Mouse (Mus musculus): ENCODE results near the gene Nmrk2.
A peak's percentile ranks its signal among the peaks of the same experiment; 100 is the strongest.
"Not testable (repeated sequence)": the region's sequence is repeated elsewhere in the genome, so short reads cannot be mapped to it uniquely, and the experiment has no call there.

Nmrk2 gene

DNA sequence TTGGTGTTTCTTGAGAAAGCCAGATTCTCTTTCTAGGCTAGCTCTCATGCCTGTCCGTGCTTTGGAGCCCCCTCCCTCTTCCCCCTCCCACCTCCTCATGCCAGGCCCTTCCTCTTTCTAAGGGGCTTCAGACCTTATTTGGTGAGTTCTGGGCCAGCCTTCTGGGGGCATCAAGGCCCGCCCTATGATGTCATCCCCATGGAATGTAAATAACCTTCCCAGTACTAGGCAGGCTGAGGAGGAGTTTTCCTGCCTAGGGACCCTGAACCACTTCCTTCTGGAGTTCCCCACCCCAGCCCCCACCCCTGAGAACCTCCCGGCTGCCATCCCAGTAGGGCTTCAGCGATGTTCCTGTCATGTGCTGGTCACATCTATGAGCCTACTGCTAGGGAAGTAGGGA is 17.1 kb downstream of the Nmrk2 start:
- DNase-seq (ENCODE audit: low read depth, low spot score): no peak

DNA sequence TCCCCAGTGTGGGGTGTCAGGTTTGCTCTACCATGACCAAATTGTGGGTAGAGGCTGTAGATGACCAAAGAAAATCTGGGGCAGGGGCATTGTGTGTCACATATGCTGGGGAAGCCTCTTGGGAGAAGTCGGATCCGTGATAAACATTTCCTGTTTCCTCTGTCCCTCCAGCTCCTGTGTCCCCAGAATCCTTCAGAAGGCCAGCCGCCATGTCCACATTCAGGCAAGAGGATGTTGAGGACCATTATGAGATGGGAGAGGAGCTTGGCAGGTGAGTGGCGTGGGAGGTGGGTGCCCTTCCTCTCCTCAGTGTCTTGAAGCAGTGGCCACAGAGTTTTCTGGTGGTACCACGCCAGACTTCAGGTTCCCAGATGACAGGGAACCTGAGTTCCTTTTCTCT is 18.0 kb downstream of the Nmrk2 start, which contains the start of gene 4930442H23Rik:
Gene 4930442H23Rik, minus strand, starts transcription at position 45 of the 400 bp plus-strand sequence.
- DNase-seq (ENCODE audit: low read depth, low spot score): no peak

DNA sequence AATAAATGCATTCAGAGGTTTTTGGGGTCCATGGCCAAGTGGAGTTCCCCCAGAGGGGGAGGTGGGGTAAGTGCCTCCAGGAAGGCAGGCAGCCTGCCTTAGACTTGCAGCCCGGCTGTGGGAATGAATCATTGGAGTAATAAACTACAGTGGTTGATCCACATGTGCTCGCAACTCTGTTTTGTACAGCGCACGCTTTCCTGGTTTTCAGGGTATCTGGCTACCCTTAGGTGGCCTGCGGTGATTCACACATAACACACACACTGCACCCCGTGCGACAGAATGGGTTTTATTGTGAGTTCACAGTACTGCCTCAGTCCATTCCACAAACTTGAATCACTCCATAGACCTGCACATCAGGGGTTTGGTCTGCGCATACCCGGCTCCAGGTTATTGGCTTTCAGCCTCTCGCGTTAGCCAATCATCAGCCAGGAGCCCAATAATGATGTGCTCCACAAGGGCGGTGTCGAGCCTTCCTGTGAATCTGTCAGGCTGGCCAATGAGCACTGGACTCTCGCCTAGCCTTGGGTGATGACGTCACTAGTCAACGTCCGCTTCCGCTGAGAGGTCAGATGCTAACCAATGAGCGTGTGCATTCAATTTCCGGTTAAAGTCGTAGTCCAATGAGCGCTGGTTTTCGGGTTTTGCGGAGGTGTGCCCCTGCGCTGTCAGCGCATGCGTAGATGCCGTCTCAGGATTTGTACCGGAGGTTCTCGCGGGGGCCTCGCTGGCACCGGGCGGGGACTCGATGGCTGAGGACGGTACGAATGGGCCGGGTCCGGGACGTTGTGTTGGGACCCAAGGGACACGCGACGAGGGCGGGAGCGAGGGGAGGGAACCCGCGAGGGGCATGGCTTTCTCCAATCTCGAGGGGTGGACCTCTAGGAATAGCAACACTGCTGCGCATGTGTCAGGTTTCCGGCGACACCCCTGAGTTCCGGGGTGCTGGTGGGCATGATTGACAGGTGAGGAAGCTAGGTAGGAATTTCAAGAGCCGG is 19.2 kb downstream of the Nmrk2 start, which contains the start of gene Dapk3:
Gene Dapk3, plus strand, starts transcription at position 670 of the 998 bp plus-strand sequence.
- peak; percentile 100 for DNase-seq (ENCODE audit: low read depth, low spot score)

DNA sequence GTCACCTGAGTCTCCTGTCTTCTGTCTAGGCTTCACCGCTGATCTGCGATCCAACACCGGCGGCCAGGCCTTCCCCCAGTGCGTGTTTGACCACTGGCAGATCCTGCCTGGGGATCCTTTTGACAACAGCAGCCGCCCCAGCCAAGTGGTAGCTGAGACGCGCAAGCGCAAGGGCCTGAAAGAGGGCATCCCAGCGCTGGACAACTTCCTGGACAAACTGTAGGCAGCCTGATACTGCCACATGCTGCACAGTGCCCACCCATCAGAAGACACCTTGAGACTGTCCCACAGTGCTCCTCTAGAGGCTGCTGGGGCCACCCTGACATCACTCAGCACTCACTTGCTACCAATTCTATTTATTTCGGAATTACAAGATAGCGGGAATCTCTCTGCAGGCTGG is 20.0 kb downstream of the Nmrk2 start:
- DNase-seq (ENCODE audit: low read depth, low spot score): not testable (repeated sequence)

DNA sequence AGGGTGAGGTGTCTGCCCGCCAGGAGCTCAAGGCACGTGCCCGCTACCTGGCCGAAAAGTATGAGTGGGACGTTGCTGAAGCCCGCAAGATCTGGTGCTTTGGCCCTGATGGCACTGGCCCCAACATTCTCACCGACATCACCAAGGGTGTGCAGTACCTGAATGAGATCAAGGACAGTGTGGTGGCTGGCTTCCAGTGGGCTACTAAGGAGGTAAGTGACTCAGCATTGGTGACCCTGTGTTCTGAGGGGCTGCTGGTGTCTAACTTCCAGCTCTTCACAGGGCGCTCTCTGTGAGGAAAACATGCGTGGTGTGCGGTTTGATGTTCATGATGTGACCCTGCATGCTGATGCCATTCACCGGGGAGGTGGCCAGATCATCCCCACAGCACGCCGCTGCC is 20.9 kb downstream of the Nmrk2 start:
- DNase-seq (ENCODE audit: low read depth, low spot score): no peak

DNA sequence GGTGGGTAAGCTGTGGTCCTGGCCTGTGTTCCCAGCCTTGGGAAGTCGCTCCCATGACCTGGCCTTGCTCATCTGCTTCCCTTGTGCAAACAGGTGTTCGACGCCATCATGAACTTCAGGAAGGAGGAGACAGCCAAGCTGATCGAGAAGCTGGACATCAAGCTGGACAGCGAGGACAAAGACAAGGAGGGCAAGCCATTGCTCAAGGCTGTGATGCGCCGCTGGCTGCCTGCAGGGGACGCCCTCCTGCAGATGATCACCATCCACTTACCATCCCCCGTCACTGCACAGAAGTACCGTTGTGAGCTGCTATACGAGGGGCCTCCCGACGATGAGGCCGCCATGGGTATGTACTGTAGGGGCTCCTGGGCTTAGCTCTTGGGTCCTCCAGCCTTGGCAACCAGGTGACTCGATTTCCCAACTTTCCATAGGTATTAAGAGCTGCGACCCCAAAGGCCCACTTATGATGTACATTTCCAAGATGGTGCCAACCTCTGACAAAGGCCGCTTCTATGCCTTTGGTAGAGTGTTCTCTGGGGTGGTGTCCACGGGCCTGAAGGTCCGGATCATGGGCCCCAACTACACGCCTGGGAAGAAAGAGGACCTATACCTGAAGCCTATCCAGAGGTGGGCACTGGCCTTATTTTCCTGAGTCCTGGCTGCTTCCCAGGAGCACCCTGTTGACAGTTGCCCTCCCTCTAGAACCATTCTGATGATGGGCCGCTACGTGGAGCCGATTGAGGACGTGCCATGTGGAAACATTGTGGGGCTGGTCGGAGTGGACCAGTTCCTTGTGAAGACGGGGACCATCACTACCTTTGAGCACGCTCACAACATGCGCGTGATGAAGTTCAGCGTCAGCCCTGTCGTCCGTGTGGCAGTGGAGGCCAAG is 22.2 kb downstream of the Nmrk2 start:
- no peak for DNase-seq (ENCODE audit: low read depth, low spot score)

DNA sequence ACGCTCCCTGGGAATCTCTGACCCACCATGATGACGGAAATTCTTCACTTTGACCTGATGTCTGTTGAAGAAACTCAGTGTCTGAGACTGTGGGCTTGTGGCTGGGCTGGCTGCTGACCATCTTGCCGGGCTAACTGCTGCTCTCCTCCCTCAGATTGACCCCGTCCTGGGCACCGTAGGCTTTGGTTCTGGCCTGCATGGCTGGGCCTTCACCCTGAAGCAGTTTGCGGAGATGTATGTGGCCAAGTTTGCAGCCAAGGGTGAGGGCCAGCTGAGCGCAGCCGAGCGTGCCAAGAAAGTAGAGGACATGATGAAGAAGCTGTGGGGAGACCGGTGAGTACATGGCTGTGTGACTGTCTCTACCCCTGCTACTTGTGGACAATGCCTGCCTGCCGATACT is 22.9 kb downstream of the Nmrk2 start:
- no peak for DNase-seq (ENCODE audit: low read depth, low spot score)

DNA sequence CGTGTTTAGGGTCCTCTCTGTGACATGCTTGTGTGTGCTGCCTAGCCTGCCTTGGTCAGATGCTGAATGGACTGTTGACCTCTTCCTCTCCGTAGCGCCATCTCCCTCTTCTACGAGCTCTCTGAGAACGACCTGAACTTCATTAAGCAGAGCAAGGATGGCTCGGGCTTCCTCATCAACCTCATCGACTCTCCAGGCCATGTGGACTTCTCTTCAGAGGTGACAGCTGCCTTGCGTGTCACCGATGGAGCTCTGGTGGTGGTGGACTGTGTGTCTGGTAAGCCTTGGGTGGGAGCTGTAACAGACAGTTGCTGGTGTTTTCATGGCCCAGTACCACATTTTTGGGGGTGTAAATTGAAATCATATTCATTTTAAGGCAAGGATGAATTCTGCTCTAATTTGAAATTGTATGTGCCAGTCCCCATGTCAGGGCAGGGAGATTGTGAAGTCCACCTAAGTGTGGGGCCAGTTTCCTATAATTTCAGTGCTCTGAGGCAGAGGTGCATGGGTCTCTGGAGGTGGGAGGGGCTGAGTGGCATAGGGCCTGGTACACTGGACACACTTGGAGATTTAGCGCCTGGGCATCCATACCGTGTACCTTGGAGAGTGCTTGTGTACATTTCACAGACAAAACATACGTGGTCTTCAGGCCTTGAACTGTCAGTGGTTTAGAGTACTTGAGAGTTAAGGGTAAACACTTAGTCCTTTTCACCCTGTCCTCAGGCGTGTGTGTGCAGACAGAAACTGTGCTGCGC is 23.7 kb downstream of the Nmrk2 start:
- no peak for DNase-seq (ENCODE audit: low read depth, low spot score)

DNA sequence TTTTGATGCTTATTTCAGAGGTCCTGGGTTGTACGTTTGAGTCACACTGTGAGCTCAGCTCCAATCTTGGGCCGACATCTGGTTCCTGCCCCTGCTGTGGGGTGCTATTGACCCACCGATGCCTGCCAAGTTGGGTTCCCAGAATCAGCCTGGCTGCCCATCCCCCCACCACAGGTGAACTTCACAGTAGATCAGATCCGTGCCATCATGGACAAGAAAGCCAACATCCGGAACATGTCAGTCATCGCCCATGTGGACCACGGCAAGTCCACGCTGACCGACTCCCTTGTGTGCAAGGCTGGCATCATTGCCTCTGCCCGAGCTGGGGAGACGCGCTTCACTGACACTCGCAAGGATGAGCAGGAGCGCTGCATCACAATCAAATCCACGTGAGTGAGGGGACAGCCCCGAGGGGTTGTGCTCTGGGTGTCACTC is 24.3 kb downstream of the Nmrk2 start:
- DNase-seq (ENCODE audit: low read depth, low spot score): no peak

DNA sequence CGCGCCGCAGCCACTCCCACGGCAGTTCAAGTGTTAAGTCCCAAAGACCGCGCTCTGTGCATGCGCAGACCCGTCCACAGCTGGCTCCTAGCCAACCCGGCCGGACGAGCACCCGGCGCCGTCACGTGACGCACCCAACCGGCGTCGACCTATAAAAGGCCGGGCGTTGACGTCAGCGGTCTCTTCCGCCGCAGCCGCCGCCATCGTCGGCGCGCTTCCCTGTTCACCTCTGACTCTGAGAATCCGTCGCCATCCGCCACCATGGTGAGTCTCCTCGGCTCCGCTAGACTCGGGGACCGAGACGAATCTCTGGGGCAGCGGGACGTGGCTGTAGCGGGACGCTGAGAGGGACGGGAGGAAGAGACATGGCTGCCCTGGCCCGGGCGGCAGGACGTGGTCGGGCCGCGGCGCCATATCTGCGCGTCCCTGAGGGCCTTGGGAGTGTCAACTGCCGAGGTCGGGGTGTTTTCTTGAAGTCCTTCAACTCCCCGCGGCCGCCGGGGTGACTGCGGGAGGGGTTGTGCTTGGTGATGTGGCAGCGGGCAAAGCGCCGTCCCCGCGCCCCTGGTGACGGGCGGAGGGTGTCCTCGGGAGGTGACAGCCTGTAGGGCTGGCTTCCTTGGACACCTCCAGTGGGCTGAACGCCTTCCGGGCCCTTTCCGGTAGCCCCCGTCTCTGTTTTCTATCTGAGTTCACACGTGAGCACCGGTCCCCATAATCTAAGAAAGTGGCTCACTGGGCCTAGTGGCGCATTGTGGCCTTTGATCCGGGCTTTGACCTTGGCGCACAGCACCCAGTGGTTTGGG is 25.2 kb downstream of the Nmrk2 start, which contains the start of gene Eef2:
Gene Eef2, plus strand, starts transcription at position 166 of the 806 bp plus-strand sequence.
- peak; percentile 85 for DNase-seq (ENCODE audit: low read depth, low spot score)

DNA sequence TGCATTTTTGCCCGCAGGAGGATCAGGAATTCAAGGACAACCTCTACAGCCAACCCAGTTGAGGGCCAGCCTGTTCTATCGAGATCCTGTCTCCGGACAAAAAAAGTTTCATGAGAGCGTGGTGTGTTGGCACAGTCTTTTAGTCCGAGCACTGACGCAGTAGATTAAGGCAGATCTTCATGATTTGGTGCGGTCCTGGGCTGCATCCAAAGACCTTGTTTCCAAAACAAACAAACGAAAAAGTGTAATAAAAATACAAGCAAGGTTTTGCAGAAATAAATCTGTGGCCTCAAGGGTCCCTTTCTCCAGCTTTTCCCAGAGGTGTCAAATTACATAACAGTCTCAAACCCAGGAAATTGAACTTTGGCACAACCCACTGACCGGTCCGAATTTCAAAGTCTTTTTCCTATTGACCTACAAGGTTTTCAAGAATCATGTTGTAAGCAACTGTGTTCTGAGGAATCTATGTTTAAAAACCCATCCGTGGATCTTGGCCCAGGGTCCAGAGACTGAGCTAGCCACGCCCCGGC is 25.9 kb downstream of the Nmrk2 start:
- no peak for DNase-seq (ENCODE audit: low read depth, low spot score)

DNA sequence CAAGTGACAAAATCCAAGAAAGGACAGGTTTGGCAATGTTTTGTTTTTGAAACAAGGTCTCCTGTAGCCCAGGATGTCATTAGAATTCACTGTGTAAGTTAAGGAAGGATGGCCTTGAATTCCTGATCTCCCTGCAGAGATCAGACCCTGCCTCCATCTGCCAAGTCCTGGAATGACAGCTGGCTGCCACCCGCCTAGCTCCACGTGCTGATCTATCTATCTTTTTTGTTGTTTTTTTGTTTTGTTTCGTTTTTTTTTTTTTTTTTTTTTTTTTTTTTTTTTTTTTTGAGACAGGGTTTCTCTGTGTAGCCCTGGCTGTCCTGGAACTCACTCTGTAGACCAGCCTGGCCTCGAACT is 26.5 kb downstream of the Nmrk2 start:
- DNase-seq (ENCODE audit: low read depth, low spot score): not testable (repeated sequence)

DNA sequence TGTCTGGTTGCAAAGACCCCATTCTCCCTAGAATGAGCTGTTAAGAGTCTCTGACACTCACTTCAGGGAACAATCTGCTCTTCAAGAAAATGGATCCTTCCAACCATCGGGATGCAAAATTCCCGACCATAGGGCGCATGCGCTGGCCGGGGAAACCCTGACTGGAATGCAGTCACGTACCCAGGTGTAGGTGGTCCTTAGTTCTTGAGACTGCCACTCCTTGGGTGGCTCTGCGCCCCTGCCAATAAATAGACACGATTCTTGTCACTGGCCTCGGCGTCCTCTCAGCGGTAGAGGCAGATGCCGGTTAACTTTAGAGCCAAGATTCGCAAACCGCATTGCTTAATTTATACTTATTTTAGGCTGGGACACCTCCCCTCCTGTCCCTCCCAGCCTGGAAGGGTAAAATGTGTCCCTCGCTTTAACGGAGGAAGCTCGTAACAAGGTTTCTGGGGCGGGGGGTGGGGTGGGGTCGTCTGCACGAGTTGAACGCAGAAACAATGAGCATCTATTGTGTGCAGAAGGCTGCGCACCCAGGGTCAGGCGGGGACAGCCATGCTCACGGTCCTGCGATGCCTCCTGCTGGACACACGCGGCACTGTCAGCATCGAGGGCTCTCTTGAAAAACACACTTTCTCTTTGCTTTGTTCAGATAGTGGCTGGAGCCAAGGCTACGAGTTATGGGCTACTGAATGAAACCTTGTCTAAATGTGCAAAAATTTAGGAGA is 27.1 kb downstream of the Nmrk2 start:
- peak; percentile 75 for DNase-seq (ENCODE audit: low read depth, low spot score)

DNA sequence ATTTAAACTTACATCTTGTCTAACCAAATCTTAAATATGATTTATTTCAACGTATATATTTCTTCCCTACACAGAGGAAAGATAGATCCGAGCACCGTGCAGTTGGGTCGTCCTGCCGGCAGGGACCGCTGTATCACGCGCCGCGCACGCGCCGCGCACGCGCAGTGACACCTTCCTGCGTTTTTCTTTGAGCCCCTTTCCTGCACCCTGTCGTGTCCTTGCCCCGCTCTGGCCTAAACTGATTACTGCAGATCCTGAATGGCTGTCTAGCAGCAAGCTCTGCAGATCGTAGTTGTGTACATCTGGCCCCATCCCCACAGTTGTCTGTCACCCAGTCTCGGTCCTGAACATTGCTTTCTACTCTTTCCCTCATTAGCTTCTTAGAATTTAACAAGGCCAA is 28.7 kb downstream of the Nmrk2 start:
- DNase-seq (ENCODE audit: low read depth, low spot score): peak; percentile 72

DNA sequence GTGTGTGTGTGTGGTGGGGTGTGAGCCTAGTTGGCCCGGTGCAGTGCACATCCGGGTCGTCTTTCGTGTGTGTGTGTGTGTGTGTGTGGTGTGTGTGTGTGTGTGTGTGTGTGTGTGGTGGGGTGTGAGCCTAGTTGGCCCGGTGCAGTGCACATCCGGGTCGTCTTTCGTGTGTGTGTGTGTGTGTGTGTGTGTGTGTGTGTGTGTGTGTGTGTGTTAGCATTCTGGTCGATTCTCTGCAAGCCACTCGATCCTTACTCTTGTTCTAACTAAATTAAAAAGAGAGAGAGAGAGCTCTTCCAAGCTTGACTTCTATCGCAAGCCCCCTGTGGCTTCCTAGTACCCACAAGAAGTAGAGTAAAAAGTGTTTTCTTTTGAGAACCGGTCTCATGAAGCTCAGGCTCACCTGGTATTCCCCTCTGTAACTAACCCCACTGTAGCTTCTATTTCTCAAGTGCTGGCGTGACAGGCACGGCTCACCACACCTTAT is 32.4 kb downstream of the Nmrk2 start:
- DNase-seq (ENCODE audit: low read depth, low spot score): not testable (repeated sequence)

DNA sequence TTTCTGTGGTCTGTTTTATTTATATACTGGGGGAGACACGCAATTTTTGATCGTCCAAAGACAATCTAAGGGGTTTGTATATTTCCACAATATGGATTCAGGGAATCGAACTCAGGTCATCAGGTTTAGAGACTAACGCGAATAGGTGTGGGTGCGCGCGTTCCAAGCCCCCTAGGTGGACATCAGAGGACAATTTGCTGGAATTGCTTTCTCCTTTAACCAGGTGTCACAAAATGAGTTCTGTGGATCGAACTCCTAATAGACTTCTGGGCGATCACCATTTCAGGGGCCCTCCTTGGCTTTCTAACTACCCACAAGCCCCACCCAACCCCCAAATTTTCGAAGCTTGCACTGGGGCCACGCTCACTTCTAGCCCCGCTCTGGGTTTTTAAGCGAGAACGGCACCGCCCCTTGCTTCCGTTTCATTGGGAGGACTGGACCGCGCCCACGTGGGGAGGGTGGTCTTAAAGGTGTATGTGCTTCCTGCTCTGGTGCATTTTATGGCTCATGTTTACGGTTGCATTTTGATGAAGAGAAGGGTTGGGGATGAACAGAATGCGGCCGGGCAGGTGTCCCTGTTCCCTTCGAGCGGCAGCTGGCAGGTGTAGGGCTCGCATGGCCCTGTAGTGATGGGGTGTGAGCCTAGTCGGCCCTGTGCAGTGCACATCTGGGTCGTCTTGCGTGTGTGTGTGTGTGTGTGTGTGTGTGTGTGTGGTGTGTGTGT is 33.2 kb downstream of the Nmrk2 start:
- peak; percentile 62 for DNase-seq (ENCODE audit: low read depth, low spot score)

DNA sequence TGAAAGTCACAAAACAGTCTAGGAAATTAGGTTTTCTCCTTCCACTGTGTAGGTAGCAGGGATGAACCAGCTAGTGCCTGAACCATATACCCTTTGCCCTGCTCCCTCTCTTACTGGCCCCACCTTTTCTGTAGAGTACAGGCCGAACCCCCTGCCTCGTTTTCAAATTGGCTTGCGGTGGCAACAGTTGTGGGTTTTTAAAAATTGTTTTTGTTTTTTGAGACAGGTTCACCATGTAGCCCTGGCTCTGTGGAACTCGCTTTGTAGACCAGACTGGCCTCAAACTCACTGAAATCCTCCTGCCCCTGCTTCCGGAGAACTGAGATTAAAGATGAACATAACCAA is 33.8 kb downstream of the Nmrk2 start:
- DNase-seq (ENCODE audit: low read depth, low spot score): no peak

DNA sequence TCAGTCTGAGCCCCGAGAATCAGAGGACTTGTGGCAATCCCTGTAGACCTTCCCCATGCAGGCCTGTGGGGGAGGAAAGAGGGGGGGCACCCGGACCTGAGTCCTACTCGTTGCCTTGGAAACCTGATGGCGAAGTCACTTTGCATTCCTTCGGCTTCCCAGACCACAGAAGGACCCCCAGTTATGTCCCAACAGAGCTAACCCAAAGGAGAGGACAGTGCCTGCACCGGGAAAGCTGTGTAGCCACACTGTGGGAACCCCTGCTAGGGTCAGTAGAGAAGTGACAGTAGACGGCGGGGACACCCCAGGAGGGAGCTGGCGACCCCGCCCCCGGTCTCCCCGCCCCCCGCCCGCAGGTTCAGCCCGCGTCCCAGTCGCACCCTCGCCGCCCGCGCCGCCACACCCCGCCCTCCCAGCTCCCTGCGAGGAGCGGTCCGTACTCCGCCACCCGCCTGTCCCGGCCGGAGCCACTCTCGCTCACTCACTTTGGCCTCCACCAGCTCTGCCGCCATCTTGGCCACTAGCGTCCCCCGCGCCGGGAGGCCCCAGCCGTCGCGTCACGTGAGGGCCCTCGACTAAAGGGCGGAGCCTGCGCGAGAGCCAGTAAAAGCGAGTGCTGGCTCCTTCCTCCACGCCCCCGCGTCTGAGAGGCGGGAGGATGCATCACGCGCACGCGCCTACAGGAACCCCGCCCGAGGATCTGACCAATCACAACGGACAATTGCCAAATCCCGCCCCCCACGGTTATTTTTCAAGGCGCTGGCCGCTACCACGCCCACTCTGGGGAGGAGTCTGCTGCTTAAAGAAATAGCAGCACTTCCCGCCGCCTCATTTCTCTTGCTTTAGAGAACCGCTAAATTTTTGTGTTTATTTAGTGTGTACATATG is 34.4 kb downstream of the Nmrk2 start, which contains the start of gene Pias4:
Gene Pias4, minus strand, starts transcription at position 724 of the 887 bp plus-strand sequence.
- peak; percentile 98 for DNase-seq (ENCODE audit: low read depth, low spot score)
